Mouse (Mus musculus): ENCODE results near the gene Slc1a7.

Slc1a7 gene

DNA sequence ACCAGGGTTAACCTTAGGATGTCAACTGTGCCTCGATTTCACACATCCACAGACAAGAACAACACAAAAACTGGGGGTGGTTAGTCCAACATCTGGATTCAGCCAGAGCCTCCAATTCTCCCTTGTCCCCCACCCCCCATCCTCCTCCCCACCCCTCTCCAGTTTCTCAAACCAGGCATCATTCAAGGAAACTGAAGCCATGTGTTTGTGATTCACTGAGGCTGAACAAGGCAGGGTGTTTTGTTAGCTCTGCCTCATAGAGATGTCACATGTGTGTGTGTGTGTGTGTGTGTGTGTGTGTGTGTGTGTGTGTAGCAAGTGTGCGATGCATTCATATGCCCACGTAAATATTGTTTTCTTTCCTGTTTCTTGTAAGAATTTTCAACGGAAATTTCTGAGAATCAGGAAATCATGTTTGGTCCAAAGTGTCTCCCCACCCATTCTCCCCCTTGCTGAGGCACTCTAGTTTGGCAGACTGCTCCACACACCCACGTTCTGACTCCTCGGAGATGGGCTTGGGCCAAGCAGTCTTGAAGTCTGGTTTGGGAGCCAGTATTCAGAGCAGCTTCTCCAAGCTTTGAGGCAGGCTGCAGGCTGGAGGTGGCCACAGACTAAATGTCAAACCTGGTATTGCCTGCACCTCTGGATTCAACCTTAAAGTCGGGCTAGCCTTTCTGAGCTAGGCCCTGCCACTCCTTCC is 16.3 kb downstream of the Slc1a7 start:
- H3K27me3 ChIP-seq (ENCODE audit: control insufficient read depth, insufficient read depth, low read length, poor library complexity, severe bottlenecking): no peaks in the 10 kb centered on the region
- no peaks in the 10 kb centered on the region for H3K36me3 ChIP-seq (ENCODE audit: control insufficient read depth, insufficient read depth, low read length, poor library complexity, severe bottlenecking)
- no peak for DNase-seq (ENCODE audit: low read depth, low spot score)

DNA sequence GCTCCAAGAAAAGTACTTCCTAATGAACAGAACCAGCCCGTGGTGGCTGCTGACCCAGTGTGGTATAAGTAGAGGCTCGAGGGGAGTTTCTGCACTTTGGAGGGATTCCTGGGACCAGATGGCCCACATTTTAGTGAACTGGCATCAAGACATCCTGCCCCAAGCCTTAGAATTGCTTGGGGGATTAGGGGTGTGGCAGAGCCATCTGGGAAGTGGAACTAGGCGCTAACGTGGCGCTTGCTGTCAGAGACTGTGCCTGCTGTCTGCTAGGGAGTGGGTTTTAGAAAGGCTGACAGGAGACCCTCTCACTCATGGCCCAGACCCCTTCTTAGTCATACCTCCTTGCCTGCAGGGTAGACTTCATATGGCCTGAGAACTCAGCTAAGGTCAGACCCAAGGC is 17.7 kb downstream of the Slc1a7 start:
- H3K27me3 ChIP-seq (ENCODE audit: control insufficient read depth, insufficient read depth, low read length, poor library complexity, severe bottlenecking): no peaks in the 10 kb centered on the region
- DNase-seq (ENCODE audit: low read depth, low spot score): no peak
- no peaks in the 10 kb centered on the region for H3K36me3 ChIP-seq (ENCODE audit: control insufficient read depth, insufficient read depth, low read length, poor library complexity, severe bottlenecking)

DNA sequence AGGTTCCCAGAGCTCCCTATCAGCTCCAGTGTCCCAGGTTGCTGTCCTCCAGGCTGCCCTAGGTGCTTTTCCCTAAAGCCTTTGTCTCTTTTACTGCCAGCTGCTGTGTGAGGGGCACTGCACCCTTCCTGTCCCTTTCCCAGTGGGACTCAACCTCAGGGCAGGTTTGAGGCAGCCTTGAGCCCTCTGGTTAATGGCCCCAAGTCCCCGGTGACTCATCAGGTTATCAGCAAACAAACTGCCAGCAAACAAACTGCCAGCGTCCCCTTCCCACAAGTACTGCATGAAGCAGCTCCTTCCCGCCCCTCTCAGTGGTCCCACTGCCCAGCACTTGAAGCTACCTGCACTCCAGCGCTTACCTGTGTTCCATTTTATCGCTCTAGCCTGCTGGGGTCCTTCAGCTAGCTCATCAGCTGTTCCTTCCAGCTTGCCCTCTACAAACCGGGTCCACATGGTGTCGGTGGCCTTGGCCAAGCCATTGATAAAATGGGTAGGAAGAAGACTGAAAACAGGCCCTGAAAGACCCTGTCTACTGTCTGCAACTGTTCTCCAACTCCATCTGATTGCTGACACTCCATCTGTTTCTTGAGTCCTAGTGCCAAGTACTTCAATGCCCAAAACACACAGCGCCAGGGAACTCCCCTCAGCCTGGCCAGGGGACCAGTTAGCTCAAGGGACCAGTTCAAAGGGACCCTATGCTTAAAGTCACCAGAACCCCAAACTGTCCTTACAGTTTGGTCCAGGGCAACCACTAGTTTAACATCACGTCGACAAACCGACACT is 18.4 kb downstream of the Slc1a7 start:
- no peak for DNase-seq (ENCODE audit: low read depth, low spot score)
- Histone ChIP-seq H3K27me3 (ENCODE audit: control insufficient read depth, insufficient read depth, low read length, poor library complexity, severe bottlenecking) (no peaks in the 10 kb centered on the region), H3K36me3 (ENCODE audit: control insufficient read depth, insufficient read depth, low read length, poor library complexity, severe bottlenecking) (no peaks in the 10 kb centered on the region)

DNA sequence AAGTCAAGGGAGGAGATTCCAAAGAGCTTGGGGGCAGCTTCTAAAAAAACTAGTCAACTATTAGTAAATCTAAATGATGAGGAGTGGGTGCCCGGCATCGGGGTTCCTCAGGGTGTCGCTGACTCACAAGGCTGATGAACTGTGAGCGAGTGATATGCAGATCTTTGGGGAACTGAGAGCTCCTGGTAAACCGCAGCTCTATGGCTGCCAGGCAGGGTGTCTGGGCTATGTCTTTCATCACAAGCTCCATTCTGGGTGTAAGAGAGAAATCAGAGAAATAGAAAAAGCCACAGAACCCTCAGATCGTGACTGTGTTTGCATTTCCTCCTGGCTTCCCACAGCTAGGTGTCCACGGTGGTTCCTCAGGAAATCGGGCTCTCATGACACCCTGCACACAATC is 20.8 kb downstream of the Slc1a7 start:
- DNase-seq (ENCODE audit: low read depth, low spot score): peak; percentile 78
- Histone ChIP-seq H3K36me3 (ENCODE audit: control insufficient read depth, insufficient read depth, low read length, poor library complexity, severe bottlenecking) (no peaks in the 10 kb centered on the region), H3K27me3 (ENCODE audit: control insufficient read depth, insufficient read depth, low read length, poor library complexity, severe bottlenecking) (no peaks in the 10 kb centered on the region)

DNA sequence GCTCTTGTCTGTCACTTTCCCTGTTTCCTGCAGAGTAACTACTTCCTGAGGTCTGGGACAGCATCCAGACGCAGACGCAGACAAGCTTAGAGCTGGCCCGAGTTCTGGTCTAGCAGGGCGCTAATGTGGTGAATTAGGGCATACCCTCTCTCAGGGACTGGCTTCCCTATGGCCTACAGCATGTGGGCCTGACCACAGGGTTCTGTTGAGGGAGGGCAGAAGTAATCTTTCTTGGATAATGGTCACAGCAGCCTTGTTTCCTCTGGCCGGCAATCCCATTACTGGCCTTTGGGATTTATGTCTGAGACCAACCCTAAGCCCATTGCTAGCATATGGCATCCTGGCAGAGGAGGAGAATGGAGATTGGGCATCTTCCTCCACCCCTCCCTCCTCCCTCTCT is 22.7 kb downstream of the Slc1a7 start:
- no peak for DNase-seq (ENCODE audit: low read depth, low spot score)
- Histone ChIP-seq H3K27me3 (ENCODE audit: control insufficient read depth, insufficient read depth, low read length, poor library complexity, severe bottlenecking) (no peaks in the 10 kb centered on the region), H3K36me3 (ENCODE audit: control insufficient read depth, insufficient read depth, low read length, poor library complexity, severe bottlenecking) (no peaks in the 10 kb centered on the region)

DNA sequence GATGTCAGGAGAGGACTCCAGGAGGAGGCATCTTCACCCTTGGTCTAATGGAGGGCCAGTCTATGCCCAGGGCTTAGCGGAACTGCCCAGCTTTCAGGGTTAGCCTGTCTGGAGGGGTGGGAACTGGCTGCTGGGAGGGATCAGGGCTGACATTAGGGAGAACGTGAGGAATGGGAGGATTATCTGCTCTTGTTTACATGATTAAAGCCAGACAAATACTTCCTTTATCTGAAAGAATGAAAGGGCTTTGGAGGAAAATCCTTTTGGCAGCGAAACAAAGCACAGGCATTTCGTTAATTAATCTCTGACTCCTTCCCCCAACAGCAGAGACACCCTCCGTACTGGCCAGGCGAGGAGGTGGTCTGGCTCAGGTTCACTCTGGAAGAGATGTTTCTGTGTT is 23.7 kb downstream of the Slc1a7 start:
- H3K36me3 ChIP-seq (ENCODE audit: control insufficient read depth, insufficient read depth, low read length, poor library complexity, severe bottlenecking): no peaks in the 10 kb centered on the region
- no peaks in the 10 kb centered on the region for H3K27me3 ChIP-seq (ENCODE audit: control insufficient read depth, insufficient read depth, low read length, poor library complexity, severe bottlenecking)
- no peak for DNase-seq (ENCODE audit: low read depth, low spot score)

DNA sequence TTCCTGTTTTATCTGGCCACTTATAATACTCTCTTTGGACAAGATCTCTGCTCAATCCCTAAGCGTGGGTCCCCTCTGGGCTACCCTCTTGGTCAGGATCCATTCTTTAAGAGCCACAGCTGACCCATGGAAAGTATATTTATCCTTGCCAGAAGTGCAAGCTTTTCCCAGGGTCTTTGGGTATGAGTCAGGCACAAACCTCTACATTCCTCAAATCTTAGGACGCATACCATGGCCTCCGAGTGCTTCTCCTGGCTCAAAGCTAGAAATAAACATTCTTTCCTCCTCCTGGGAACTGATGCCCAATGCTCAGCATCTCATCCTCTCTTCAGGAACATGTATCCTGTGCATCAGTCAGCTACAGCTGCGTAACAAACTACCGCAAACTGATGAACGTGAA is 26.9 kb downstream of the Slc1a7 start:
- no peak for DNase-seq (ENCODE audit: low read depth, low spot score)
- no peaks in the 10 kb centered on the region for H3K27me3 ChIP-seq (ENCODE audit: control insufficient read depth, insufficient read depth, low read length, poor library complexity, severe bottlenecking)
- no peaks in the 10 kb centered on the region for H3K36me3 ChIP-seq (ENCODE audit: control insufficient read depth, insufficient read depth, low read length, poor library complexity, severe bottlenecking)

DNA sequence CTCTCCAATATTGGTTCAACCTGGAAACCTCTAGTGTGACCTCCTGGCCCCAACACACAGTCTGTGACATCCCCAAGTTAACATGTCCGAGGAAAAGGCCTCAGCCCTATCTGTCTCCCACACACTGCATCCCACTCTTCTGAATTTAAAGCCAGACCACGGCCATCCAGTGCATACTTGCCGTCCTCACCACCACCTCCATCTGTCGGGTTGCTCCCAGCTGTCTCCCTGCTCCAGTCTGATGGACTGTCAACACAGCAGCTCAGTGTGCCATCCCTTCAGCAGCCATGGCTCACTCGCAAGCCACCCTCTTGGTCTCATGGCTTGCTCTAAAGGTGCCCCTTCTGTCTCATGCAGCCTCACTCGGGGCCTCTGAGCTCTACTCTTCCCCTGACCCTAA is 27.6 kb downstream of the Slc1a7 start:
- H3K36me3 ChIP-seq (ENCODE audit: control insufficient read depth, insufficient read depth, low read length, poor library complexity, severe bottlenecking): no peaks in the 10 kb centered on the region
- no peak for DNase-seq (ENCODE audit: low read depth, low spot score)
- no peaks in the 10 kb centered on the region for H3K27me3 ChIP-seq (ENCODE audit: control insufficient read depth, insufficient read depth, low read length, poor library complexity, severe bottlenecking)

DNA sequence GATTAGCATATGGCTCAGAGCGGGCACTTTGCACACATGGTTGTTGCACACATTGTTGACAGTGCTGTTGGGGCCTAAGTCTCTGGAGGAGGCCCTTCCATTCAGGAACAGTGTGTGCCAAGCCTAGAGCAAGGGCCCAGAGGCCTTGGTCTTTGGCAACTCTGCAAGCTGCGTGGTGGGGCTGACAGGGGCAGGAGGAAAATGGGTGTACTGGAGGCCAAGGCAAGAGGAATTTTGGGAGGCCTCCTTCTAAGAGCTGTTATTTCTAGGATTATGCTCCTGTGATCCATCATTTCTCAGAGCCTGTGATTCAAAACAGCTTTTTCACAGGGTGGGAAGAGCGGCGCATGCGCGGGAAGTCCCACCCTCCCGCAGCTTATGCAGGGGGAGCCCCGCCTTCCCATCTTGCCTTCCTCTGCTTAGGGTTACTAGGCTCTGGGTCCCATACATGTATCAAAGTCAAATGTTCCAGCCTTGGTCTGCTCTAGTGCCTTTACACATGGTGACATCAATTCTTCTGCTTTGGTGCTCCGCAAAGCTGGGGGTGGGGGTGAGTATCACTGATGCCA is 28.4 kb downstream of the Slc1a7 start:
- no peak for DNase-seq (ENCODE audit: low read depth, low spot score)
- Histone ChIP-seq H3K36me3 (ENCODE audit: control insufficient read depth, insufficient read depth, low read length, poor library complexity, severe bottlenecking) (no peaks in the 10 kb centered on the region), H3K27me3 (ENCODE audit: control insufficient read depth, insufficient read depth, low read length, poor library complexity, severe bottlenecking) (no peaks in the 10 kb centered on the region)

DNA sequence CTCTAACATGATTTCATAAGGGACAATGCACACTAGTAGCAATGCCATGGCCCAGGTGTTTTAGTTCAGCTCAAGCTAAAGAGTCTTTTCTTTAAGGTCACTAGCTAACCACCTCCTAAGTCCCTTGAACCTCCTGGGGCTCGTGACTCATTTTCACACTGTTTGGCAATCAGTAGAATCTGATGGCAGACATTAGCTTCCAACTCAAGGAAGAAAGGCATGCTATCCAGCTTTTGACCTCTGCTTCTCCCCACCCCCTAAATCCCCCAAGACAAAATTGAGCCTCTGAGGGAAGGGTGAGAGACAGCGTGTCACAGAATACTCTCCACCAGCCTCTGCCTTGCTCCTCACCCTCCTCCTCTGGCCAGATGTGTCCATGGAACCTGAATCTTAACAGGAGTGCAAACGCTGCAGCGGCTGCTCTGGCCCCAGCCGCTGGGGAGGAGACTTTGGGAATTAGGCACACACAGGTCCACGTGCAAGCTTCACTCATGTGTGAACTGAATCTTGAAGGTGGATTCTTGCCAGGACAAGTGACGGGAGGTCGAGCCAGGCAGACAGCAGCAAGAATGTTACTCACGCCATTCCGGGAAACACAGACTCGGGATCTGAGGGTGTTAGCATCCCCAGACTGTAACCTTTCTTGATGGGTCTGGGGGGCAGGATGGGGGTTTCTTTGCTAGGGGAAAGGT is 30.7 kb downstream of the Slc1a7 start:
- no peak for DNase-seq (ENCODE audit: low read depth, low spot score)
- Histone ChIP-seq H3K36me3 (ENCODE audit: control insufficient read depth, insufficient read depth, low read length, poor library complexity, severe bottlenecking) (no peaks in the 10 kb centered on the region), H3K27me3 (ENCODE audit: control insufficient read depth, insufficient read depth, low read length, poor library complexity, severe bottlenecking) (no peaks in the 10 kb centered on the region)

DNA sequence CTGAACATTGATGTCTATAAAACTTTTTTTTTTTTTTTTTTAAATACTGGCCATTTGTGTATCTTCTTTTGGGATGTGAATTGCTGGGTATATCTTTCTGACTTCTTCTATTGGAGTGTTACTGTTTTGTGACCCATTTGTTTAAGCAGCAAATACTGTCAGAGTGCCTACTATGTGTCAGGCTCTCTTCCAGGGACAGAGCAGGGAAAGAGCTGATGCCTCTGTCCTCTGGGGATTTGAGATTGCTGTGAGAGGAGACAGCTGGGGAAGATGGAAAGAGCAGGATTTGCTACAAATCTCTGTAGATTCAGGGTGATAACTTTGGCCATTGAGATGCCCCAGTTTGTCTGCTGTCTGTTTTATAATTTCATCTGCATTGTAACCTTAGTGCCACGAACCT is 31.2 kb downstream of the Slc1a7 start:
- H3K27me3 ChIP-seq (ENCODE audit: control insufficient read depth, insufficient read depth, low read length, poor library complexity, severe bottlenecking): no peaks in the 10 kb centered on the region
- H3K36me3 ChIP-seq (ENCODE audit: control insufficient read depth, insufficient read depth, low read length, poor library complexity, severe bottlenecking): no peaks in the 10 kb centered on the region
- DNase-seq (ENCODE audit: low read depth, low spot score): no peak

DNA sequence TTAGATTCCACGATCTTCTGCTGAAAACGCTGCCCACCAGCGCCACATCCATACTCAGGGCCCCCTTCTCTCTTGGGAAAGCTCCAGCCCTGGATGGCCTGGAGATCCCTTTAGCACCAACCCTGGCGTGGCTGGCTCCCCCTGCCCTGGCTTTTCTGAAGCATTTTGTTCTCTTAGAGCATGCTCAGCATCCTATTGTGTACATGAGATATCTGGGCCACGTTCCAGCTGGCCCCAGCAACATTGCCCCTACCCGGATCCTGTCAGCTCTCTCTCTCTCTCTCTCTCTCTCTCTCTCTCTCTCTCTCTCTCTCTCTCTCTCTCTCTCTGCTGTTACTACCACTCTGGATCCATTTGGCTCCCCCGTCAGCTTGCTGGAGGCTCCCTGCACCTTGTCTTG is 37.2 kb downstream of the Slc1a7 start:
- Histone ChIP-seq H3K27me3 (ENCODE audit: control insufficient read depth, insufficient read depth, low read length, poor library complexity, severe bottlenecking) (no peaks in the 10 kb centered on the region), H3K36me3 (ENCODE audit: control insufficient read depth, insufficient read depth, low read length, poor library complexity, severe bottlenecking) (no peaks in the 10 kb centered on the region)
- no peak for DNase-seq (ENCODE audit: low read depth, low spot score)

DNA sequence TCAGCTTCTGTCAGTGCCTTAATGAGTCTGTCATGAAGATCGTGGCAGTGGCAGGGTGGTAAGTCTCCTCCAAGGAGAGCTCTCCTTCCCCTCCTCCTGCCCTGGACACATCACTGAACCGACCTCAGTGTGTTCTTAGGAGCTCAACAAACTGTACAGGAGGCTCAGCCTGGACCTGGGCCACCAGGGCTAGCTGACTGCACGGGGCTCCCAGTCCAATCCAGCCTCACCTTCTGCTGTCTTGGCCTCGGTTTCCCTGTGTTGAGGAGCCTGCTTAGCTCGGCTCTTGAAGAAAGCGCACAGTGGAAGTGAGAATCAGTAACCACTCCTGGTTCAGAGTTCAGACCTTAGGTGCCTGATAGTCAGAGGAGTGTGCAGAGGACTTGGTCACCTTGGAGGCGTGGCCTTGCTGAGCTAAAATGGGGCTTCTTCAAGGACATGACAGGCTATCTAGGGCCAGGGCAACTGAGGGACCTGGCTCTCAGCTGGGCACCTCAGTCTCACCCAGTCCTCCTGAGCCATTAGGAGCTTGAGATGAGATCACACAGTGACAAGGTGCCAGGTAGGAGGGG is 39.5 kb downstream of the Slc1a7 start:
- H3K27me3 ChIP-seq (ENCODE audit: control insufficient read depth, insufficient read depth, low read length, poor library complexity, severe bottlenecking): no peaks in the 10 kb centered on the region
- no peak for DNase-seq (ENCODE audit: low read depth, low spot score)

DNA sequence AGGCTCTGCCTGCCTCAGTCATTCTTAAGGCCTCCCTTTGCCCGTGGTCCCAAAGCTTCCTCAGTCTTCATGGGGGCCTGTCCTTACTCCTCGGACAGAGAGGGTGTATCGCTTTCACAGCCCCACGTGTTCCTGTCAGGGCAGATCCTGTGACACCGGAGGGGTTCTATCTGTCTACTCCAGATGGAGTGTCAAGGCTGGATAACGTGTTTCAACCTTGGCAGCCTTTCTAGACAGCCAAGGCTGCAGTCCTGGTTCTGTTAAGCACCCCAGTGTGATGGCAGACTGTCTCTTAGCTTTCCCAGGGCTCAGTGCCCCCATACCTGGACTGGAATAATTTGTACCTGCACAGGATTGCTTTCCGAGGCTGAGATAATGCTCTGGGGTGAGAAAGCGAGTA is 40.4 kb downstream of the Slc1a7 start:
- DNase-seq (ENCODE audit: low read depth, low spot score): no peak

More for the DNA sequence above, 39.5 kb downstream of the Slc1a7 start:
- no peaks in the 10 kb centered on the region for H3K36me3 ChIP-seq (ENCODE audit: control insufficient read depth, insufficient read depth, low read length, poor library complexity, severe bottlenecking)

DNA sequence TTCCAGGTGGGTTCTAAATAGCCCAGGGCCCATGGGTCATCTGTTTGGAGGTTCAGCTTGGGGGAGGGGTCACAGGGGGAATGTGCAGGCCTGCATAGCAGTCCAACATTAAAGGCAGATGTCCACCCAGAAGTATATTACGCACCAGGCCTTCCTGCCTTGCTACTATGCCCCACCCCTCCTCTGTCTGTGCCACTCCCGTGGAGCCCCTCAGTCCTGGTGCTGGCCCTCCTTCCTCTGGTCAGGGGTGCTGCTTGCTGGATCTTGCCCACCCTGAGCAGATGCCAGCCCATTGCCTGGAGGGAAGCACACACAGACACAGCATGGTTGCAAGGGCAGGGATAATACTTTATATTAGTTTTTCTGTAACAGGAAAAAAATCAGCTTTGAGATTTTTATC is 46.3 kb downstream of the Slc1a7 start:
- Histone ChIP-seq H3K36me3 (ENCODE audit: control insufficient read depth, insufficient read depth, low read length, poor library complexity, severe bottlenecking) (no peaks in the 10 kb centered on the region), H3K27me3 (ENCODE audit: control insufficient read depth, insufficient read depth, low read length, poor library complexity, severe bottlenecking) (no peaks in the 10 kb centered on the region)
- DNase-seq (ENCODE audit: low read depth, low spot score): no peak

More for the DNA sequence above, 40.4 kb downstream of the Slc1a7 start:
- Histone ChIP-seq H3K27me3 (ENCODE audit: control insufficient read depth, insufficient read depth, low read length, poor library complexity, severe bottlenecking) (no peaks in the 10 kb centered on the region), H3K36me3 (ENCODE audit: control insufficient read depth, insufficient read depth, low read length, poor library complexity, severe bottlenecking) (no peaks in the 10 kb centered on the region)

All from splenic B cell, adult 2 months (primary cell).